Comparison of ENCODE assay signal across 8 mouse cellular contexts in the genomic region with DNA sequence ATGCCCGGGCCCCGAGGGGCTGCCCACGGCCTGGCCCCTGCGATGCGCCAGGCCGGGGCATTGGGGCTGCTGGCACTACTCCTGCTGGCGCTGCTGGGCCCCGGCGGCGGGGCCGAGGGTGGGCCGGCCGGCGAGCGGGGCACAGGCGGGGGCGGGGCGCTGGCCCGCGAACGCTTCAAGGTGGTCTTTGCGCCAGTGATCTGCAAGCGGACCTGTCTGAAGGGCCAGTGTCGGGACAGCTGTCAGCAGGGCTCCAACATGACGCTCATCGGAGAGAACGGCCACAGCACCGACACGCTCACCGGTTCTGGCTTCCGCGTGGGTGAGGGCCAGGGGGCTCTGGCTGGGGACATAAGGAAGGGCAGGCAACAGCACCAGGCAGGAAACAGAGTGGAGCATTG. TPM values are rescaled to one million over a fixed set of nuclear protein-coding genes. Genes with fewer than 3 reads are reported as not detected.
DNase-seq lines count a peak whose midpoint lies in the region; ATAC-seq and TF ChIP-seq lines count a peak whose summit lies in the region.

No protein-coding gene starts in this region.

- H3K36me3 ChIP-seq in kidney, postnatal 0 days (ENCODE audit: insufficient read depth, low read length): no peaks in the 10 kb centered on the region
- 0 out of 2 replicates have a peak, but pooled peaks cover 3% of the 10 kb centered on the region for H3K36me3 ChIP-seq in embryonic facial prominence, embryonic 13.5 days
- H3K36me3 ChIP-seq in intestine, embryonic 14.5 days (ENCODE audit: control insufficient read depth, insufficient read depth, low read length): no peaks in the 10 kb centered on the region
- no peaks in the 10 kb centered on the region for H3K36me3 ChIP-seq in midbrain, embryonic 16.5 days (ENCODE audit: control insufficient read depth, insufficient read depth, low read length)

- 3% methylated on average over 32 of the region's 32 CpGs for WGBS in kidney, postnatal 0 days
- WGBS in embryonic facial prominence, embryonic 13.5 days: 3% methylated on average over 32 of the region's 32 CpGs
- 3% methylated on average over 30 of the region's 32 CpGs for WGBS in intestine, embryonic 14.5 days
- WGBS in midbrain, embryonic 16.5 days: 2% methylated on average over 32 of the region's 32 CpGs

- peak overlapping the region; percentile 82 for H3K9ac ChIP-seq in kidney, postnatal 0 days (ENCODE audit: low read depth, low read length)
- H3K9ac ChIP-seq in embryonic facial prominence, embryonic 13.5 days: peak overlapping the region; percentile 91
- H3K9ac ChIP-seq in intestine, embryonic 14.5 days (ENCODE audit: low read length): peak overlapping the region; percentile 83
- peak overlapping the region; percentile 81 for H3K9ac ChIP-seq in midbrain, embryonic 16.5 days (ENCODE audit: low read depth, low read length)

- no peak for TF ChIP-seq CTCF in kidney, postnatal 0 days (IDR thresholded peaks at IDR 0.05; ENCODE audit: low read depth)

- ATAC-seq in kidney, postnatal 0 days (replicated peaks; ENCODE audit: low FRiP score, low read depth): 0 out of 2 replicates have a peak, but pooled peaks have one; percentile 1
- peak; percentile 7; the same call in 1 of the 2 replicates for ATAC-seq in embryonic facial prominence, embryonic 13.5 days (ENCODE audit: insufficient number of reproducible peaks, insufficient read depth, low FRiP score, low TSS enrichment, low read depth)
- ATAC-seq in intestine, embryonic 14.5 days (replicated peaks; ENCODE audit: low FRiP score, low TSS enrichment, low read depth): 0 out of 2 replicates have a peak, but pooled peaks have one; percentile 7
- peak; percentile 44; the same call in 1 of the 2 replicates for ATAC-seq in midbrain, embryonic 16.5 days

- no peaks in the 10 kb centered on the region for H3K27me3 ChIP-seq in kidney, postnatal 0 days (ENCODE audit: insufficient read depth, low read length)
- peaks cover 45% of the 10 kb centered on the region for H3K27me3 ChIP-seq in embryonic facial prominence, embryonic 13.5 days
- H3K27me3 ChIP-seq in intestine, embryonic 14.5 days (replicated peaks; ENCODE audit: control insufficient read depth, insufficient read depth, low read length): no peaks in the 10 kb centered on the region
- H3K27me3 ChIP-seq in midbrain, embryonic 16.5 days (ENCODE audit: control insufficient read depth, insufficient read depth, low read depth, low read length): peaks cover 14% of the 10 kb centered on the region

- peak overlapping the region; percentile 64 for H3K4me3 ChIP-seq in kidney, postnatal 0 days (replicated peaks; ENCODE audit: low read depth, low read length)
- peak overlapping the region; percentile 67 for H3K4me3 ChIP-seq in embryonic facial prominence, embryonic 13.5 days
- H3K4me3 ChIP-seq in intestine, embryonic 14.5 days (ENCODE audit: low read depth, low read length): peak overlapping the region; percentile 74
- peak overlapping the region; percentile 50 for H3K4me3 ChIP-seq in midbrain, embryonic 16.5 days (ENCODE audit: low read depth, low read length)

- peak overlapping the region; percentile 96 for H3K4me2 ChIP-seq in kidney, postnatal 0 days (ENCODE audit: low read length)
- peak overlapping the region; percentile 95 for H3K4me2 ChIP-seq in embryonic facial prominence, embryonic 13.5 days
- H3K4me2 ChIP-seq in intestine, embryonic 14.5 days (ENCODE audit: low read length): peak overlapping the region; percentile 89
- H3K4me2 ChIP-seq in midbrain, embryonic 16.5 days (ENCODE audit: low read length): peak overlapping the region; percentile 99

- peaks cover 36% of the 10 kb centered on the region for H3K4me1 ChIP-seq in kidney, postnatal 0 days (replicated peaks; ENCODE audit: insufficient read depth, low read length)
- peaks cover 57% of the 10 kb centered on the region for H3K4me1 ChIP-seq in embryonic facial prominence, embryonic 13.5 days
- H3K4me1 ChIP-seq in intestine, embryonic 14.5 days (replicated peaks; ENCODE audit: control insufficient read depth, insufficient read depth, low read length): peaks cover 28% of the 10 kb centered on the region
- peaks cover 26% of the 10 kb centered on the region for H3K4me1 ChIP-seq in midbrain, embryonic 16.5 days (ENCODE audit: control insufficient read depth, insufficient read depth, low read length)

- peak; percentile 36 for DNase-seq in kidney, postnatal 0 days (ENCODE audit: low spot score)
- DNase-seq in kidney, adult 11 months: no peak
- peak; percentile 83 for DNase-seq in intestine, embryonic 14.5 days (ENCODE audit: low spot score)
- DNase-seq in right cerebral cortex, adult 18-20 months: no peak
- DNase-seq in cerebellum, postnatal 10 days: no peak
- DNase-seq in left cerebral cortex, adult 8-10 months (ENCODE audit: low spot score in 2 of 2): no peak

- H3K27ac ChIP-seq in kidney, postnatal 0 days: peak overlapping the region; percentile 84
- peak overlapping the region; percentile 92 for H3K27ac ChIP-seq in embryonic facial prominence, embryonic 13.5 days
- H3K27ac ChIP-seq in intestine, embryonic 14.5 days (ENCODE audit: low read depth): peak overlapping the region; percentile 85
- H3K27ac ChIP-seq in midbrain, embryonic 16.5 days (ENCODE audit: low read length): peak overlapping the region; percentile 72

- no peaks in the 10 kb centered on the region for H3K9me3 ChIP-seq in kidney, postnatal 0 days (replicated peaks; ENCODE audit: low read length)
- no peaks in the 10 kb centered on the region for H3K9me3 ChIP-seq in embryonic facial prominence, embryonic 13.5 days
- H3K9me3 ChIP-seq in intestine, embryonic 14.5 days (ENCODE audit: control insufficient read depth, low read length): no peaks in the 10 kb centered on the region
- no peaks in the 10 kb centered on the region for H3K9me3 ChIP-seq in midbrain, embryonic 16.5 days (replicated peaks; ENCODE audit: control insufficient read depth, low read length, poor library complexity, severe bottlenecking)

RNA-seq across cellular contexts. Expression of a gene that starts 1.5 kb away (rescaled TPM):
- 22.3 and 23.9 TPM in 2 replicates for polyA plus RNA-seq in kidney, postnatal 0 days (2015; fragmentation: Nextera tagmentation; extraction: Ambion mirVana)
- 44.4 and 47.8 TPM in 2 replicates for polyA plus RNA-seq in embryonic facial prominence, embryonic 13.5 days (2015; fragmentation: Nextera tagmentation; extraction: Ambion mirVana)
- 30.1 and 36.0 TPM in 2 replicates for polyA plus RNA-seq in intestine, embryonic 14.5 days (2014; fragmentation: Nextera tagmentation; extraction: Ambion mirVana)
- polyA plus RNA-seq in midbrain, embryonic 16.5 days (2015; fragmentation: Nextera tagmentation; extraction: Ambion mirVana): 9.3 and 9.6 TPM in 2 replicates
- 10 to 100 TPM; 35.0 to 42.2 (median 41.3) TPM for total RNA-seq in left cerebral cortex, adult 8-10 months (2022)

RNA-seq across cellular contexts. Expression of a gene that starts 12.8 kb away (rescaled TPM):
- polyA plus RNA-seq in kidney, postnatal 0 days (2015; fragmentation: Nextera tagmentation; extraction: Ambion mirVana): 91.0 and 92.7 TPM in 2 replicates
- polyA plus RNA-seq in embryonic facial prominence, embryonic 13.5 days (2015; fragmentation: Nextera tagmentation; extraction: Ambion mirVana): 115 and 126 TPM in 2 replicates
- polyA plus RNA-seq in intestine, embryonic 14.5 days (2014; fragmentation: Nextera tagmentation; extraction: Ambion mirVana): 85.8 and 95.7 TPM in 2 replicates
- polyA plus RNA-seq in midbrain, embryonic 16.5 days (2015; fragmentation: Nextera tagmentation; extraction: Ambion mirVana): 116 and 131 TPM in 2 replicates
- 10 to 100 TPM; 24.9 to 30.9 (median 26.1) TPM for total RNA-seq in left cerebral cortex, adult 8-10 months (2022)

RNA-seq across cellular contexts. Expression of a gene that starts 16.1 kb away (rescaled TPM):
- polyA plus RNA-seq in kidney, postnatal 0 days (2015; fragmentation: Nextera tagmentation; extraction: Ambion mirVana): 14.3 and 15.0 TPM in 2 replicates
- polyA plus RNA-seq in embryonic facial prominence, embryonic 13.5 days (2015; fragmentation: Nextera tagmentation; extraction: Ambion mirVana): 9.9 and 14.0 TPM in 2 replicates
- 29.6 and 33.6 TPM in 2 replicates for polyA plus RNA-seq in intestine, embryonic 14.5 days (2014; fragmentation: Nextera tagmentation; extraction: Ambion mirVana)
- polyA plus RNA-seq in midbrain, embryonic 16.5 days (2015; fragmentation: Nextera tagmentation; extraction: Ambion mirVana): 31.3 and 38.6 TPM in 2 replicates
- 10 to 100 TPM; 15.8 to 22.9 (median 19.9) TPM for total RNA-seq in left cerebral cortex, adult 8-10 months (2022)

RNA-seq across cellular contexts. Expression of a gene that starts 29.0 kb away (rescaled TPM):
- polyA plus RNA-seq in kidney, postnatal 0 days (2015; fragmentation: Nextera tagmentation; extraction: Ambion mirVana): 63.5 and 65.1 TPM in 2 replicates
- polyA plus RNA-seq in embryonic facial prominence, embryonic 13.5 days (2015; fragmentation: Nextera tagmentation; extraction: Ambion mirVana): 73.0 and 75.3 TPM in 2 replicates
- polyA plus RNA-seq in intestine, embryonic 14.5 days (2014; fragmentation: Nextera tagmentation; extraction: Ambion mirVana): 68.8 and 69.2 TPM in 2 replicates
- 86.3 and 86.6 TPM in 2 replicates for polyA plus RNA-seq in midbrain, embryonic 16.5 days (2015; fragmentation: Nextera tagmentation; extraction: Ambion mirVana)
- 100 to 1,000 TPM in 1 of 4 experiments, 10 to 100 TPM in 3; 88.9 to 100 (median 94.9) TPM for total RNA-seq in left cerebral cortex, adult 8-10 months (2022)

RNA-seq across cellular contexts. Expression of a gene that starts 38.1 kb away (rescaled TPM):
- polyA plus RNA-seq in kidney, postnatal 0 days (2015; fragmentation: Nextera tagmentation; extraction: Ambion mirVana): 0.32 and 0.33 TPM in 2 replicates
- 0.52 and 0.59 TPM in 2 replicates for polyA plus RNA-seq in embryonic facial prominence, embryonic 13.5 days (2015; fragmentation: Nextera tagmentation; extraction: Ambion mirVana)
- polyA plus RNA-seq in intestine, embryonic 14.5 days (2014; fragmentation: Nextera tagmentation; extraction: Ambion mirVana): 0.30 and 0.45 TPM in 2 replicates
- 0.15 TPM in 1 of 2 replicates, not detected in the other for polyA plus RNA-seq in midbrain, embryonic 16.5 days (2015; fragmentation: Nextera tagmentation; extraction: Ambion mirVana)
- total RNA-seq in left cerebral cortex, adult 8-10 months (2022): under 1 TPM in 1 of 4 experiments, not detected in 3; 0.37 TPM

Comparison
In these comparisons a context has a peak if more than half of its experiments do, and no peak if none do; other contexts are left out.
1. DNase-seq: peak in kidney, postnatal 0 days (single experiment) and intestine, embryonic 14.5 days (single experiment); none in kidney, adult 11 months (single experiment), right cerebral cortex, adult 18-20 months (single experiment), cerebellum, postnatal 10 days (0 of 2) and left cerebral cortex, adult 8-10 months (0 of 2).
2. Peak in every context shown above with its lines, with median percentiles within 50 percentile points of each other: ATAC-seq, H3K27ac ChIP-seq, H3K4me2 ChIP-seq, H3K4me3 ChIP-seq and H3K9ac ChIP-seq.